Mouse (Mus musculus) E14TG2a.4 (cell line): ENCODE results near the gene Gabrg1.

Experiments used
- CTCF ChIP-seq: conservative IDR thresholded peaks from 2 replicates; pipeline ENCODE4 v1.5.1; 2014; ENCODE audit warnings: low read length
- NANOG ChIP-seq: IDR thresholded peaks from 2 replicates; pipeline ENCODE4 v1.6.1; 2014; ENCODE audit warnings: borderline replicate concordance, low read length, mixed read lengths
- POU5F1 ChIP-seq: IDR thresholded peaks from 2 replicates; pipeline ENCODE4 v1.6.1; 2014; ENCODE audit warnings: low read length, borderline replicate concordance

GRCm38 (mm10) chr5:70842192-70843095 lies at the start of gene Gabrg1:
- TF ChIP-seq CTCF (no peak), POU5F1 (no peak), NANOG (no peak)
